Mouse (Mus musculus): Measurements from ENCODE around the gene Senp7. TPM values are rescaled to one million over a fixed set of nuclear protein-coding genes. Genes with fewer than 3 reads are reported as not detected.

Senp7 gene
- total RNA-seq, 2 experiments from 2014 or later = 33.1 to 48.4 TPM

Small RNA genes within 50 kb of the gene (microRNA-seq; reads per million reads assigned to microRNA genes)
- not detected for gene Gm24047

Other genes with a start within 250 kb of the Senp7 start
- 1 to 10 TPM; 2.9 to 3.8 TPM for gene Nfkbiz, start 209.4 kb upstream of the Senp7 start, total RNA-seq (2021)
- gene Nxpe3, start 153.1 kb upstream of the Senp7 start, total RNA-seq (2021) = 10 to 100 TPM in 1 of 2 experiments, 1 to 10 TPM in 1; 9.9 to 11.4 TPM
- 10 to 100 TPM; 11.3 to 14.7 TPM for gene Cep97, start 113.5 kb upstream of the Senp7 start, total RNA-seq (2021)
- gene Rpl24, start 82.1 kb upstream of the Senp7 start, total RNA-seq (2021) = 100 to 1,000 TPM; 384 to 396 TPM
- gene Zbtb11, start 74.5 kb upstream of the Senp7 start, total RNA-seq (2021) = 10 to 100 TPM; 41.7 to 49.3 TPM
- 100 to 1,000 TPM; 164 to 168 TPM for gene Pcnp, start 18.6 kb upstream of the Senp7 start, total RNA-seq (2021)
- gene Trmt10c, start 10.5 kb upstream of the Senp7 start, total RNA-seq (2021) = 10 to 100 TPM in 1 of 2 experiments, 1 to 10 TPM in 1; 8.5 to 10.9 TPM
- gene Impg2, start 156.0 kb downstream of the Senp7 start, total RNA-seq (2021) = 1 to 10 TPM in 1 of 2 experiments, under 1 TPM in 1; 0.62 to 1.0 TPM